Mouse (Mus musculus) CH12.LX (cell line): ENCODE data around the gene Bri3. TPM values are rescaled to one million over a fixed set of nuclear protein-coding genes. Genes with fewer than 3 reads are reported as not detected.

ENCODE experiments used
- DNase-seq: peaks from one replicate; pipeline ENCODE4 v3.0.0-alpha.2; 2013; ENCODE audit errors: extremely low read depth
- H3K27ac ChIP-seq: 2 replicates; pipeline ENCODE4 v1.5.1; 2012; ENCODE audit warnings: low read depth, mild to moderate bottlenecking, control low read depth, moderate library complexity; ENCODE audit not compliant: insufficient read depth
- H3K27me3 ChIP-seq: replicated peaks from 2 replicates; pipeline ENCODE3; 2012; ENCODE audit warnings: inconsistent platforms
- H3K36me3 ChIP-seq, 2 experiments: replicated peaks in 1 of 2; 2 replicates each; pipeline versions ENCODE3 to v1.6.1; 2012; ENCODE audit warnings: inconsistent platforms in 1 of 2, low read length in 1 of 2, mild to moderate bottlenecking in 1 of 2, mixed read lengths in 1 of 2, moderate library complexity in 1 of 2; ENCODE audit not compliant: control insufficient read depth in 1 of 2, insufficient read depth in 1 of 2
- H3K4me1 ChIP-seq, 2 experiments: 2 replicates each; pipeline ENCODE4 v1.6.1; 2012; ENCODE audit warnings: inconsistent platforms in 1 of 2, moderate library complexity in 1 of 2; ENCODE audit not compliant: insufficient read depth in 2 of 2, control insufficient read depth in 1 of 2
- H3K4me2 ChIP-seq: 2 replicates; pipeline ENCODE4 v1.6.1; 2012; ENCODE audit warnings: low read depth, mild to moderate bottlenecking, control low read depth; ENCODE audit not compliant: poor library complexity, insufficient read depth, severe bottlenecking
- H3K4me3 ChIP-seq, 3 experiments: fragments of 150-350 bp in 1 of 3; sonication (generic) in 1 of 3; replicated peaks in 1 of 3; 2 replicates each; pipeline versions ENCODE3 to v1.5.1; 2011 to 2012; ENCODE audit warnings: low read depth in 2 of 3, low read length in 2 of 3, mild to moderate bottlenecking in 2 of 3, moderate library complexity in 2 of 3, control low read depth in 1 of 3, improper control_type of control experiment in 1 of 3, inconsistent platforms in 1 of 3, mixed read lengths in 1 of 3; ENCODE audit not compliant: poor library complexity in 1 of 3
- H3K79me2 ChIP-seq: replicated peaks from 2 replicates; pipeline ENCODE4 v1.6.1; 2012; ENCODE audit warnings: mild to moderate bottlenecking, moderate library complexity; ENCODE audit not compliant: control insufficient read depth, poor library complexity, insufficient read depth, severe bottlenecking; ENCODE audit errors: extremely low read depth
- H3K9ac ChIP-seq: 2 replicates; pipeline ENCODE4 v1.6.1; 2012; ENCODE audit warnings: low read depth, mild to moderate bottlenecking, control low read depth, moderate library complexity; ENCODE audit not compliant: insufficient read depth
- H3K9me3 ChIP-seq: replicated peaks from 2 replicates; pipeline ENCODE3; 2012; ENCODE audit warnings: low read length, inconsistent platforms, mixed read lengths
- BHLHE40 ChIP-seq: IDR thresholded peaks from 2 replicates; pipeline ENCODE4 v1.6.1; 2011; ENCODE audit warnings: mild to moderate bottlenecking, low read depth, low read length, improper control_type of control experiment
- CHD1 ChIP-seq: IDR thresholded peaks from 2 replicates; pipeline ENCODE4 v1.6.1; 2012; ENCODE audit warnings: low read depth, low read length, improper control_type of control experiment, inconsistent platforms
- ETS1 ChIP-seq: conservative IDR thresholded peaks from 2 replicates; pipeline ENCODE4 v1.6.1; 2012; ENCODE audit warnings: low read depth, mild to moderate bottlenecking, inconsistent platforms, low read length, improper control_type of control experiment, moderate library complexity
- JUND ChIP-seq: conservative IDR thresholded peaks from 2 replicates; pipeline ENCODE4 v1.6.1; 2011; ENCODE audit warnings: low read depth, low read length, improper control_type of control experiment
- KAT2A ChIP-seq: IDR thresholded peaks from 2 replicates; pipeline ENCODE4 v1.6.1; 2012; ENCODE audit warnings: low read length, improper control_type of control experiment, inconsistent platforms; ENCODE audit not compliant: insufficient replicate concordance
- MAX ChIP-seq: IDR thresholded peaks from 2 replicates; pipeline ENCODE4 v1.6.1; 2011; ENCODE audit warnings: low read length, improper control_type of control experiment
- MXI1 ChIP-seq: IDR thresholded peaks from 2 replicates; pipeline ENCODE4 v1.6.1; 2011; ENCODE audit warnings: mild to moderate bottlenecking, low read depth, low read length, improper control_type of control experiment
- NELFE ChIP-seq: IDR thresholded peaks from 2 replicates; pipeline ENCODE4 v1.6.1; 2011; ENCODE audit warnings: low read depth, low read length, improper control_type of control experiment
- PAX5 ChIP-seq: IDR thresholded peaks from 2 replicates; pipeline ENCODE4 v1.6.1; 2012; ENCODE audit warnings: low read length, inconsistent platforms, mixed read lengths
- POLR2A ChIP-seq: IDR thresholded peaks from 2 replicates; pipeline ENCODE4 v1.6.1; 2011; ENCODE audit warnings: low read depth, mild to moderate bottlenecking, improper control_type of control experiment, low read length
- POLR2AphosphoS2 ChIP-seq: IDR thresholded peaks from 2 replicates; pipeline ENCODE4 v1.6.1; 2011; ENCODE audit warnings: low read depth, low read length, improper control_type of control experiment
- TCF12 ChIP-seq: IDR thresholded peaks from 2 replicates; pipeline ENCODE4 v1.6.1; 2014; ENCODE audit warnings: low read depth, mild to moderate bottlenecking, inconsistent platforms, low read length, improper control_type of control experiment
- UBTF ChIP-seq: IDR thresholded peaks from 2 replicates; pipeline ENCODE4 v1.6.1; 2012; ENCODE audit warnings: low read depth, mild to moderate bottlenecking, inconsistent platforms, low read length, improper control_type of control experiment, moderate library complexity
- USF1 ChIP-seq: IDR thresholded peaks from 2 replicates; pipeline ENCODE4 v1.6.1; 2014; ENCODE audit warnings: low read depth, mild to moderate bottlenecking, inconsistent platforms, low read length, improper control_type of control experiment
- ZC3H11A ChIP-seq: IDR thresholded peaks from 2 replicates; pipeline ENCODE4 v1.6.1; 2012; ENCODE audit warnings: low read depth, mild to moderate bottlenecking, inconsistent platforms, low read length, improper control_type of control experiment
- ZKSCAN1 ChIP-seq: IDR thresholded peaks from 2 replicates; pipeline ENCODE4 v1.6.1; 2012; ENCODE audit warnings: low read depth, inconsistent platforms, low read length, improper control_type of control experiment, borderline replicate concordance
- ZMIZ1 ChIP-seq: IDR thresholded peaks from 2 replicates; pipeline ENCODE4 v1.6.1; 2012; ENCODE audit warnings: low read depth, mild to moderate bottlenecking, inconsistent platforms, low read length, improper control_type of control experiment
- ZNF384 ChIP-seq: IDR thresholded peaks from 2 replicates; pipeline ENCODE4 v1.6.1; 2012; ENCODE audit warnings: low read depth, low read length, improper control_type of control experiment, inconsistent platforms
- dilution Hi-C: fragments of 300-500 bp; cut with MboI; formaldehyde crosslinking; loops from 2 replicates; pipeline ENCODE4 v1.14.3; 2020; ENCODE audit warnings: low sequenced_read_pairs; ENCODE audit not compliant: extremely low pct_unique_long_range_greater_than_20kb, extremely low pct_ligation_motif_present
- in situ Hi-C: fragments of 300-500 bp; cut with MboI; formaldehyde crosslinking; loops from 3 replicates; pipeline ENCODE4 v1.14.3; 2019; ENCODE audit warnings: low sequenced_read_pairs, low pct_ligation_motif_present, low pct_unique_long_range_greater_than_20kb, mixed read lengths
- polyA plus RNA-seq: library from polyadenylated mRNA; unstranded; fragments of >175 nt; gene quantifications from 2 replicates; pipeline ENCODE4 v1.2.1, GENCODE M21; 2012; ENCODE audit warnings: low read depth; ENCODE audit not compliant: insufficient read length
- total RNA-seq, 2 experiments: library from RNA; depleted of rRNA; stranded (reverse); fragments of 300-350 nt in 1 of 2; fragments of >200 nt in 1 of 2; gene quantifications; 2 replicates each; pipeline ENCODE4 v1.2.3; 2012 to 2014

The Bri3 gene
- total and polyA plus RNA-seq, 3 experiments = 9.3 to 41.7 (median 20.3) TPM

DNA sequence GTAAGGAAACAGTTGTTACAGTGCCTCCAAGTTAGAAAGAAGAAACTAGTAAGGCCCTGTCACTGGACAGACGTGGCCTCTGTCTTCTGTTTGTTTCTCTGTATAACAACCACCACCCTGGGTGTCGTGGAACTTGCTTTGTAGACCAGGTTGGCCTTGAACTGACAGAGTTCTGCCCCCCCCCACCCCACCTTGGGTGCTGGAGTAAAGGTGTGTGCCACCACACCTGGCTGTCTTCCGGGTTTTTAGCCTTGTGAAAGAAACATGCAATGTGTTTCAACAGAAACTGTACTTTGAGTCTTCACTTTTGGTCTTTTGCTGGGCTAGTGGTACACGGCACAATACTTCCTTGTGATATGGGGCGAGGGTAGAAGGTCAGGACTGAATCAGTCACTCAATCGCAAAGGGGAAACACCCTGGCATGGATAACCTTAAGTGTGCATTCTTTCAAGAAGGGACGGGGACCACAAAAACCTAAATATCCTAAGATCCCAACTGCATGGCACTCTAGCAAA is 51.9 kb downstream of the Bri3 start:
- H3K27me3 ChIP-seq = no peaks in the 10 kb centered on the region
- H3K79me2 ChIP-seq = no peaks in the 10 kb centered on the region
- H3K9ac ChIP-seq = no peak overlapping the region
- H3K9me3 ChIP-seq = no peaks in the 10 kb centered on the region
- H3K36me3 ChIP-seq = no peaks in the 10 kb centered on the region
- H3K4me2 ChIP-seq = no peak overlapping the region
- no peak overlapping the region for H3K4me3 ChIP-seq
- DNase-seq = no peak
- in situ Hi-C loops = no loop called here
- no peaks in the 10 kb centered on the region for H3K4me1 ChIP-seq
- no peak for TF ChIP-seq ETS1
- TF ChIP-seq UBTF = no peak
- TF ChIP-seq TCF12 = no peak
- no peak for TF ChIP-seq ZC3H11A
- TF ChIP-seq NELFE = no peak
- TF ChIP-seq POLR2AphosphoS2 = no peak
- TF ChIP-seq ZKSCAN1 = no peak
- dilution Hi-C loops = no loop called here
- no peak overlapping the region for H3K27ac ChIP-seq

DNA sequence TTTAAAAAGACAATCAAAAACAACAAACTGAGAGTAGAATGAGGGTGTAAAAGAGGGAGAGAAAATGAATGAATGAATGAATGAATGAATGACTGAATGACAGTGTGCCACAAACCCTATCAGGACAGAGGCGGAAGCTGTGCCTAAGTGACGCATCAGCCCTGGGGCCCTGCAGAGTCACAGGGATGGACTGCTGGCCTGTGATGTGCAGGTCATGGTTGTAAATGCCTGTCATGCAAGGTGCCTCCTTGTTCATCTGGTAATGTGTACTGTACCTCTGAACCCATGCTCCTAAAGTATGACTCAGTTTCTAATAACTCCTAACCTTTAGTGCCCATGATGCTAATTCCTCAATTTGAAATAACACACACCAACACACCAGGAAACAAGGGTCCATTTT is 58.8 kb downstream of the Bri3 start:
- H3K27ac ChIP-seq = no peak overlapping the region
- no peaks in the 10 kb centered on the region for H3K79me2 ChIP-seq
- no peak overlapping the region for H3K9ac ChIP-seq
- H3K4me2 ChIP-seq = no peak overlapping the region
- dilution Hi-C loops = no loop called here
- H3K9me3 ChIP-seq = no peaks in the 10 kb centered on the region
- no peak overlapping the region for H3K4me3 ChIP-seq
- no peaks in the 10 kb centered on the region for H3K27me3 ChIP-seq
- no peaks in the 10 kb centered on the region for H3K36me3 ChIP-seq
- in situ Hi-C loops = no loop called here
- no peaks in the 10 kb centered on the region for H3K4me1 ChIP-seq
- no peak for DNase-seq
- TF ChIP-seq CHD1 (no peak), ZNF384 (no peak), KAT2A (no peak), ZMIZ1 (no peak), POLR2A (no peak), MAX (no peak), JUND (no peak), USF1 (no peak), PAX5 (no peak), ETS1 (no peak), NELFE (no peak), MXI1 (no peak), BHLHE40 (no peak)
